Mouse (Mus musculus): Measurements from ENCODE around the gene Srpk2. TPM values are rescaled to one million over a fixed set of nuclear protein-coding genes. Genes with fewer than 3 reads are reported as not detected.

Srpk2 gene
- total and polyA plus RNA-seq, 2 experiments: 2.9 to 14.5 TPM

GRCm38 (mm10) chr5:23615586-23616269 lies 68.7 kb downstream of the Srpk2 start:
- Histone ChIP-seq H3K4me1 (ENCODE audit: control insufficient read depth, insufficient read depth, low read length) (peaks cover 5% of the 10 kb centered on the region), H3K9ac (ENCODE audit: low read depth, low read length) (peak overlapping the region; percentile 65), H3K27ac (replicated peaks; ENCODE audit: insufficient read depth, low read depth, low read length) (peak overlapping the region; percentile 83), H3K36me3 (ENCODE audit: control insufficient read depth, insufficient read depth, low read length) (no peaks in the 10 kb centered on the region; the same call in 1 of the 2 replicates), H3K79me2 (ENCODE audit: control insufficient read depth, insufficient read depth, low read length) (peaks cover 13% of the 10 kb centered on the region; the same call in 1 of the 2 replicates), H3K4me3 (ENCODE audit: insufficient read depth, low read depth, low read length) (peak overlapping the region; percentile 62), H3K27me3 (ENCODE audit: control insufficient read depth, insufficient read depth, low read length) (no peaks in the 10 kb centered on the region)
- peak; percentile 77 for DNase-seq (ENCODE audit: extremely low read depth, low read depth, low spot score)
- TF ChIP-seq POLR2A (IDR thresholded peaks at IDR 0.05; ENCODE audit: extremely low read depth, insufficient read depth, low read length) (no peak), CTCF (IDR thresholded peaks at IDR 0.05; ENCODE audit: low read depth, low read length) (no peak)
- 7% methylated on average over 5 of the region's 5 CpGs for WGBS

DNA sequence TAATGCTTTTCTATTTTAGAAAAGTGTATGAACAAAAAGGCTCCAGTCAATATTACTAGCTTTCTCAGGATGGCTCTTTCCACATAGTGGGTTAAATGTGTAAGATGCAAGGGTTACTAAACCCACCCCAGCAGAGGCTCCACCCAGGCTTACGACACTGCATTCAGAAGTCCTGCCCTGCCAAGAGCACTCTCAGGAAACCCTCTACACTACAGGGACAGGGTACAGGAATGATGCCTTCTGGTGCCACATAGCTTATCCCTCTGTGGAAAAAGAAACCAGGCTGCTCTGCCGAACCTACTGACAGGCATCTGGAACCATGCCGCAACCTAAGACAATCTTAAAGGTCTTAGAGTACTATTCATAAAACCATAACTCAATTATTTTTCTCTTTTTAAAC lies 71.6 kb downstream of the Srpk2 start:
- H3K27ac ChIP-seq (replicated peaks; ENCODE audit: insufficient read depth, low read depth, low read length): no peak overlapping the region
- TF ChIP-seq CTCF (IDR thresholded peaks at IDR 0.05; ENCODE audit: low read depth, low read length): no peak
- TF ChIP-seq POLR2A (IDR thresholded peaks at IDR 0.05; ENCODE audit: extremely low read depth, insufficient read depth, low read length): no peak
- WGBS: 84% methylated on average over 3 of the region's 3 CpGs
- no peak for DNase-seq (ENCODE audit: extremely low read depth, low read depth, low spot score)
- H3K4me1 ChIP-seq (ENCODE audit: control insufficient read depth, insufficient read depth, low read length): peaks cover 5% of the 10 kb centered on the region
- H3K79me2 ChIP-seq (ENCODE audit: control insufficient read depth, insufficient read depth, low read length): peaks cover 26% of the 10 kb centered on the region; the same call in 1 of the 2 replicates
- no peak overlapping the region for H3K9ac ChIP-seq (ENCODE audit: low read depth, low read length)
- H3K4me3 ChIP-seq (ENCODE audit: insufficient read depth, low read depth, low read length): no peak overlapping the region
- H3K36me3 ChIP-seq (ENCODE audit: control insufficient read depth, insufficient read depth, low read length): no peaks in the 10 kb centered on the region; the same call in 1 of the 2 replicates
- H3K27me3 ChIP-seq (ENCODE audit: control insufficient read depth, insufficient read depth, low read length): no peaks in the 10 kb centered on the region

DNA sequence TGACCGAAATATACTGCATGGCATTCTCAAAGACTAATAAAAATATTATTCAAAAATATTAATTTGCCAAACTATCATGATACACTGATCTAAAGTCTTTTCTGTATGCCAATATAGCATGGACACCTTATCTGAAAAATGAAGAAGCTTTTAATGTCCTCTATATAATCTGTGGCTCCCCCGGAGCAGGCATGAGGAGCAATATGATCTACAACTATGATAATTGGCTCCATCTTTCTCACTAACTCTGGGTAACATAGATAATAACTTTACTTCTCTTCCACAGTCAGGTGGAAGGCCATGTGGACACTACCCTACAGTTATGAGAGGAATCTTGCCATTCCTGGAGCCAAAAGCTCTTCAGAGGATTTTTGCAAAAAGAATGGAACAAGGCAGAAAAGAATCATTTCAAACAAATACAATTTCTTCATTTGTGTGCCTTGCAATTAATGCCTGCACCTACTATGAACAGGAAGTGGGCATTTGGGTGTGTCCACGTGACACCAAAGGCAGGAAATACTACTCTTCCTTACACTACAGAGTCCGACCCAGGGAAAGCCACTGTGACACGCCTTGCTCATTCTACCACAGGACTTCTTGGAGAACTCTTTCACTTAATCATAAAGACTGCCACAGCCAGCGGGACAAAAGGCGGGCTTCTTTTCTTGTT lies 80.2 kb downstream of the Srpk2 start:
- DNase-seq (ENCODE audit: extremely low read depth, low read depth, low spot score): no peak
- 80% methylated on average over 7 of the region's 7 CpGs for WGBS
- Histone ChIP-seq H3K27me3 (ENCODE audit: control insufficient read depth, insufficient read depth, low read length) (no peaks in the 10 kb centered on the region), H3K9ac (ENCODE audit: low read depth, low read length) (no peak overlapping the region), H3K79me2 (ENCODE audit: control insufficient read depth, insufficient read depth, low read length) (peaks cover 10% of the 10 kb centered on the region; the same call in 1 of the 2 replicates), H3K4me3 (ENCODE audit: insufficient read depth, low read depth, low read length) (no peak overlapping the region), H3K36me3 (ENCODE audit: control insufficient read depth, insufficient read depth, low read length) (no peaks in the 10 kb centered on the region), H3K27ac (replicated peaks; ENCODE audit: insufficient read depth, low read depth, low read length) (no peak overlapping the region), H3K4me1 (ENCODE audit: control insufficient read depth, insufficient read depth, low read length) (no peaks in the 10 kb centered on the region)
- TF ChIP-seq POLR2A (IDR thresholded peaks at IDR 0.05; ENCODE audit: extremely low read depth, insufficient read depth, low read length) (no peak), CTCF (IDR thresholded peaks at IDR 0.05; ENCODE audit: low read depth, low read length) (no peak)

DNA sequence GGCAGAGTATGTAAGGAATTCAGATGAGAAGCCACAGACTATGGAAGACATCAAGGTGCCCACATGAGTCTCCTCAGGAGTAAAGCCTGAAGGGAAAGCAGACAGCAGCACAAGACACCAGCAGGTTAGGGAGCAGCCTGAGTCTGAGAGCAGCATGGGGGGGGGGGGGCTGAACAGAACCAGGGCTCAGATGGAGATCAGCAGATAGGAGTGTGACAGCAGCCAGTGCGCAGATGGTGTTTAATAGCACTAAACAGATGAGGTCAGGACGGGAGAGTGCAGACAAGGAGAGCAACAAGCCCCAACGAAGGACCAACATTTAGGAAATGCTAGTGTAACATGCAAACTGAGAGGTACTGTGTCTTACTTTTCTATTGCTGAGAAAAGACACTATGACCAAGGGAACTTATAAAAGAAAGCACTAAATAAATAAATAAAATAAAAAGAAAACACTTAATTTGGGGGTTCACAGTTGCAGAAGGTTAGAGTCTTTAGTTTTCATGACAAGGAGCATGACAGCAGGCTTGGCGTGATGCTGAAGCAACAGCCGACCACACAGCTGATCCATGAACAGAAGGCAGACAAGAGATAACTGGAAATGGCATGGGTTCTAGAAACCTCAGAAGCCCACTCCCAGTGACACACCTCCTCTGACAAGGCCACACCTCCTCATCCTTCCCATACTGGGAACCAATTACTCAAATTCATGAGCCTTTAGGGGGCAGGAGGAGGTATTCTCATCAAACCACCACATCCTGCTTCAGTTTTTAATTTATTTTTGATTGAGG lies 84.5 kb downstream of the Srpk2 start:
- no peak for DNase-seq (ENCODE audit: extremely low read depth, low read depth, low spot score)
- Histone ChIP-seq H3K4me3 (ENCODE audit: insufficient read depth, low read depth, low read length) (no peak overlapping the region), H3K27ac (replicated peaks; ENCODE audit: insufficient read depth, low read depth, low read length) (no peak overlapping the region), H3K36me3 (ENCODE audit: control insufficient read depth, insufficient read depth, low read length) (no peaks in the 10 kb centered on the region), H3K27me3 (ENCODE audit: control insufficient read depth, insufficient read depth, low read length) (no peaks in the 10 kb centered on the region), H3K79me2 (ENCODE audit: control insufficient read depth, insufficient read depth, low read length) (peaks cover 4% of the 10 kb centered on the region; the same call in 1 of the 2 replicates), H3K9ac (ENCODE audit: low read depth, low read length) (no peak overlapping the region), H3K4me1 (ENCODE audit: control insufficient read depth, insufficient read depth, low read length) (peaks cover 5% of the 10 kb centered on the region; the same call in 1 of the 2 replicates)
- TF ChIP-seq CTCF (IDR thresholded peaks at IDR 0.05; ENCODE audit: low read depth, low read length) (no peak), POLR2A (IDR thresholded peaks at IDR 0.05; ENCODE audit: extremely low read depth, insufficient read depth, low read length) (no peak)
- 95% methylated on average over 5 of the region's 5 CpGs for WGBS

DNA sequence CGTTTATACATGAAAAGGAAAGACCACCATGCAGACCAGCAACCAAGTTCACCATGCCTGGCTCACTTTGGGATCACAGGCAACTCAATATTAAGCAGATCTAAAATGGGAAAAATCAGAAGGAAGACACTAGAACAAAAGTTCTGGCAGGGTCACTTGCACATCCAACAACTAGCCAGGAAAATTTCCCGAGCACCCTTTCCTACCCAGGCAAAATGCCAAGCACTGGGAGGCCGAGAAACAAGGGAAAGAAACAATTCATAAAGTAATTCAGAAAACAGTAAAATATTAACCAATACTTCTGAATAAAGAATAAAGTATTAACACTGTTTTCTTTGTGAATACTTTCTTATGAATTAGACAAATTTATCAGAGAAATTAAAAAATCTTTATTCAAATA lies 85.2 kb downstream of the Srpk2 start:
- WGBS: 44% methylated on average over 3 of the region's 3 CpGs

More for the DNA sequence above, 85.2 kb downstream of the Srpk2 start:
- Histone ChIP-seq H3K9ac (ENCODE audit: low read depth, low read length) (no peak overlapping the region), H3K79me2 (ENCODE audit: control insufficient read depth, insufficient read depth, low read length) (no peaks in the 10 kb centered on the region; the same call in 1 of the 2 replicates), H3K4me3 (ENCODE audit: insufficient read depth, low read depth, low read length) (no peak overlapping the region), H3K36me3 (ENCODE audit: control insufficient read depth, insufficient read depth, low read length) (no peaks in the 10 kb centered on the region), H3K4me1 (ENCODE audit: control insufficient read depth, insufficient read depth, low read length) (peaks cover 5% of the 10 kb centered on the region; the same call in 1 of the 2 replicates), H3K27ac (replicated peaks; ENCODE audit: insufficient read depth, low read depth, low read length) (no peak overlapping the region), H3K27me3 (ENCODE audit: control insufficient read depth, insufficient read depth, low read length) (no peaks in the 10 kb centered on the region)
- TF ChIP-seq CTCF (IDR thresholded peaks at IDR 0.05; ENCODE audit: low read depth, low read length) (no peak), POLR2A (IDR thresholded peaks at IDR 0.05; ENCODE audit: extremely low read depth, insufficient read depth, low read length) (no peak)
- no peak for DNase-seq (ENCODE audit: extremely low read depth, low read depth, low spot score)

Measured in liver, adult 2 months (tissue).